Mouse (Mus musculus) hindbrain, embryonic 15.5 days (tissue): ENCODE data around the gene Grm8. TPM values are rescaled to one million over a fixed set of nuclear protein-coding genes. Genes with fewer than 3 reads are reported as not detected.
"Not testable (repeated sequence)": the region's sequence is repeated elsewhere in the genome, so short reads cannot be mapped to it uniquely, and the experiment has no call there.

Source experiments
- ATAC-seq: fragments of 200-750 bp; cut with Nextera tagmentation; 2 replicates; pipeline ENCODE4 v1.8.0; 2017; ENCODE audit warnings: low read depth, moderate number of reproducible peaks, moderate TSS enrichment; ENCODE audit not compliant: low FRiP score
- H3K27ac ChIP-seq: fragments of 300-500 bp; sonication (generic); replicated peaks from 2 replicates; pipeline ENCODE4 v1.5.1; 2015; ENCODE audit warnings: mild to moderate bottlenecking, inconsistent platforms
- H3K27me3 ChIP-seq: fragments of 300-500 bp; sonication (generic); 2 replicates; pipeline ENCODE4 v1.6.1; 2015; ENCODE audit warnings: control low read depth, inconsistent platforms
- H3K36me3 ChIP-seq: fragments of 300-500 bp; sonication (generic); 2 replicates; pipeline ENCODE4 v1.6.1; 2015; ENCODE audit warnings: control low read depth, inconsistent platforms
- H3K4me1 ChIP-seq: fragments of 300-500 bp; sonication (generic); replicated peaks from 2 replicates; pipeline ENCODE4 v1.6.1; 2015; ENCODE audit warnings: control low read depth, inconsistent platforms
- H3K4me2 ChIP-seq: fragments of 300-500 bp; sonication (generic); 2 replicates; pipeline ENCODE4 v1.6.1; 2015; ENCODE audit warnings: moderate library complexity, mild to moderate bottlenecking, inconsistent platforms
- H3K4me3 ChIP-seq: fragments of 300-500 bp; sonication (generic); 2 replicates; pipeline ENCODE4 v1.5.1; 2015; ENCODE audit warnings: mild to moderate bottlenecking, inconsistent platforms
- H3K9ac ChIP-seq: fragments of 300-500 bp; sonication (generic); 2 replicates; pipeline ENCODE4 v1.6.1; 2015; ENCODE audit warnings: inconsistent platforms
- H3K9me3 ChIP-seq: fragments of 300-500 bp; sonication (generic); 2 replicates; pipeline ENCODE4 v1.6.1; 2016; ENCODE audit warnings: control low read depth, inconsistent platforms
- WGBS: fragments of 180-500 bp; shearing (Covaris S2); methylation state at CpG from one replicate; pipeline ENCODE4 v1.1.7; 2015; 5-methylcytosine and 5-hydroxymethylcytosine counted together
- polyA plus RNA-seq: library from polyadenylated mRNA; unstranded; fragments of >200 nt; fragmentation: Nextera tagmentation; extraction: Ambion mirVana; gene quantifications from 2 replicates; pipeline ENCODE4 v1.2.1, GENCODE M21; 2015

Gene Grm8
- polyA plus RNA-seq, 1 experiment from 2014 or later = 11.3 TPM

- Histone ChIP-seq H3K36me3 (no peaks in the 10 kb centered on the region), H3K9ac (no peak overlapping the region), H3K27ac (no peak overlapping the region), H3K4me1 (no peaks in the 10 kb centered on the region), H3K4me2 (no peak overlapping the region), H3K27me3 (no peaks in the 10 kb centered on the region), H3K4me3 (no peak overlapping the region), H3K9me3 (no peaks in the 10 kb centered on the region)
- WGBS = 86% methylated on average over 3 of the region's 3 CpGs
- ATAC-seq = no peak
Measured at GRCm38 (mm10) chr6:27928058-27928457, 206.9 kb downstream of the Grm8 start.

GRCm38 (mm10) chr6:27913281-27913680 lies 221.7 kb downstream of the Grm8 start:
- 76% methylated on average over 1 of the region's 1 CpGs for WGBS
- Histone ChIP-seq H3K9me3 (no peaks in the 10 kb centered on the region; the same call in 1 of the 2 replicates), H3K36me3 (no peaks in the 10 kb centered on the region), H3K27ac (no peak overlapping the region), H3K4me2 (no peak overlapping the region), H3K9ac (no peak overlapping the region), H3K4me1 (no peaks in the 10 kb centered on the region), H3K4me3 (no peak overlapping the region), H3K27me3 (no peaks in the 10 kb centered on the region)
- no peak for ATAC-seq

- no peak for ATAC-seq
Measured at GRCm38 (mm10) chr6:27904358-27904757, 230.6 kb downstream of the Grm8 start.

GRCm38 (mm10) chr6:27902224-27902623 lies 232.8 kb downstream of the Grm8 start:
- no peak overlapping the region for H3K27ac ChIP-seq
- H3K4me1 ChIP-seq = no peaks in the 10 kb centered on the region
- no peak overlapping the region for H3K9ac ChIP-seq
- H3K4me3 ChIP-seq = no peak overlapping the region
- no peaks in the 10 kb centered on the region for H3K9me3 ChIP-seq
- WGBS = 96% methylated on average over 1 of the region's 1 CpGs
- H3K36me3 ChIP-seq = no peaks in the 10 kb centered on the region
- no peak overlapping the region for H3K4me2 ChIP-seq
- ATAC-seq = no peak
- H3K27me3 ChIP-seq = no peaks in the 10 kb centered on the region

More at GRCm38 (mm10) chr6:27904358-27904757, 230.6 kb downstream of the Grm8 start:
- H3K27me3 ChIP-seq = no peaks in the 10 kb centered on the region
- H3K4me3 ChIP-seq = no peak overlapping the region
- H3K4me1 ChIP-seq = no peaks in the 10 kb centered on the region
- H3K9me3 ChIP-seq = no peaks in the 10 kb centered on the region
- H3K36me3 ChIP-seq = no peaks in the 10 kb centered on the region
- no peak overlapping the region for H3K4me2 ChIP-seq
- H3K9ac ChIP-seq = no peak overlapping the region
- H3K27ac ChIP-seq = no peak overlapping the region

- no peaks in the 10 kb centered on the region for H3K27me3 ChIP-seq
- 86% methylated on average over 3 of the region's 3 CpGs for WGBS
- no peak overlapping the region for H3K4me2 ChIP-seq
- no peak overlapping the region for H3K27ac ChIP-seq
- no peaks in the 10 kb centered on the region for H3K4me1 ChIP-seq
- no peak overlapping the region for H3K9ac ChIP-seq
- H3K4me3 ChIP-seq = no peak overlapping the region
- H3K9me3 ChIP-seq = no peaks in the 10 kb centered on the region
- ATAC-seq = no peak
- no peaks in the 10 kb centered on the region for H3K36me3 ChIP-seq
Measured at GRCm38 (mm10) chr6:27901396-27901795, 233.6 kb downstream of the Grm8 start.

GRCm38 (mm10) chr6:27895153-27895552 lies 239.8 kb downstream of the Grm8 start:
- no peak overlapping the region for H3K9ac ChIP-seq
- no peak overlapping the region for H3K4me3 ChIP-seq
- H3K4me2 ChIP-seq = no peak overlapping the region
- no peak overlapping the region for H3K27ac ChIP-seq
- H3K36me3 ChIP-seq = no peaks in the 10 kb centered on the region
- H3K9me3 ChIP-seq = no peaks in the 10 kb centered on the region
- no peak for ATAC-seq
- 91% methylated on average over 1 of the region's 1 CpGs for WGBS
- no peaks in the 10 kb centered on the region for H3K27me3 ChIP-seq
- H3K4me1 ChIP-seq = no peaks in the 10 kb centered on the region

GRCm38 (mm10) chr6:27892886-27893285 lies 242.1 kb downstream of the Grm8 start:
- Histone ChIP-seq H3K9me3 (no peaks in the 10 kb centered on the region), H3K36me3 (no peaks in the 10 kb centered on the region), H3K27me3 (no peaks in the 10 kb centered on the region), H3K4me1 (no peaks in the 10 kb centered on the region), H3K4me3 (no peak overlapping the region), H3K27ac (no peak overlapping the region), H3K4me2 (no peak overlapping the region), H3K9ac (no peak overlapping the region)
- no peak for ATAC-seq
- WGBS = 66% methylated on average over 1 of the region's 1 CpGs

GRCm38 (mm10) chr6:27888391-27888790 lies 246.6 kb downstream of the Grm8 start:
- Histone ChIP-seq H3K27ac (no peak overlapping the region), H3K27me3 (no peaks in the 10 kb centered on the region), H3K36me3 (no peaks in the 10 kb centered on the region), H3K4me3 (no peak overlapping the region), H3K4me2 (no peak overlapping the region), H3K9ac (no peak overlapping the region), H3K4me1 (no peaks in the 10 kb centered on the region), H3K9me3 (no peaks in the 10 kb centered on the region)
- WGBS = 89% methylated on average over 2 of the region's 2 CpGs
- ATAC-seq = no peak

- 87% methylated on average over 1 of the region's 1 CpGs for WGBS
- no peaks in the 10 kb centered on the region for H3K9me3 ChIP-seq
- H3K27ac ChIP-seq = no peak overlapping the region
- no peak for ATAC-seq
- H3K4me1 ChIP-seq = no peaks in the 10 kb centered on the region
- no peaks in the 10 kb centered on the region for H3K27me3 ChIP-seq
- no peak overlapping the region for H3K9ac ChIP-seq
- no peaks in the 10 kb centered on the region for H3K36me3 ChIP-seq
- no peak overlapping the region for H3K4me3 ChIP-seq
- H3K4me2 ChIP-seq = no peak overlapping the region
Measured at GRCm38 (mm10) chr6:27887922-27888321, 247.1 kb downstream of the Grm8 start.

GRCm38 (mm10) chr6:27885786-27886185 lies 249.2 kb downstream of the Grm8 start:
- Histone ChIP-seq H3K27ac (no peak overlapping the region), H3K9ac (no peak overlapping the region), H3K4me2 (no peak overlapping the region), H3K27me3 (no peaks in the 10 kb centered on the region), H3K36me3 (no peaks in the 10 kb centered on the region), H3K9me3 (no peaks in the 10 kb centered on the region), H3K4me3 (no peak overlapping the region), H3K4me1 (no peaks in the 10 kb centered on the region)
- no peak for ATAC-seq
- WGBS = 79% methylated on average over 1 of the region's 1 CpGs

GRCm38 (mm10) chr6:27849644-27850043 lies 285.3 kb downstream of the Grm8 start:
- no peak overlapping the region for H3K27ac ChIP-seq
- 31% methylated on average over 1 of the region's 1 CpGs for WGBS
- H3K4me3 ChIP-seq = no peak overlapping the region
- no peaks in the 10 kb centered on the region for H3K36me3 ChIP-seq
- no peak overlapping the region for H3K4me2 ChIP-seq
- H3K9ac ChIP-seq = no peak overlapping the region
- no peaks in the 10 kb centered on the region for H3K4me1 ChIP-seq
- H3K27me3 ChIP-seq = no peaks in the 10 kb centered on the region
- no peaks in the 10 kb centered on the region for H3K9me3 ChIP-seq
- no peak for ATAC-seq

GRCm38 (mm10) chr6:27836159-27836558 lies 298.8 kb downstream of the Grm8 start:
- Histone ChIP-seq H3K9ac (no peak overlapping the region), H3K36me3 (no peaks in the 10 kb centered on the region), H3K4me1 (no peaks in the 10 kb centered on the region), H3K9me3 (no peaks in the 10 kb centered on the region), H3K27me3 (no peaks in the 10 kb centered on the region), H3K4me2 (no peak overlapping the region), H3K27ac (no peak overlapping the region), H3K4me3 (no peak overlapping the region)
- ATAC-seq = no peak
- WGBS = 100% methylated on average over 1 of the region's 1 CpGs

- H3K9me3 ChIP-seq, H3K27me3 ChIP-seq, H3K4me3 ChIP-seq, H3K27ac ChIP-seq, H3K9ac ChIP-seq, H3K4me1 ChIP-seq, H3K4me2 ChIP-seq, ATAC-seq, H3K36me3 ChIP-seq: not testable (repeated sequence)
- 97% methylated on average over 2 of the region's 2 CpGs for WGBS
Measured at GRCm38 (mm10) chr6:27819735-27820134, 315.2 kb downstream of the Grm8 start.
